12 mouse cellular contexts compared by ENCODE assay signal in genomic region chr4:127199406-127199805, GRCm38 (mm10). TPM values are rescaled to one million over a fixed set of nuclear protein-coding genes. Genes with fewer than 3 reads are reported as not detected.
A peak's percentile ranks its signal among the peaks of the same experiment; 100 is the strongest.
DNase-seq lines count a peak whose midpoint lies in the region; ATAC-seq and TF ChIP-seq lines count a peak whose summit lies in the region.
"Had no signal": no experiment of that assay in that cellular context is flagged by ENCODE, and none has a peak within 500 bp of the region (broad histone marks: within the 10 kb centered on the region; RNA-seq: fewer than 3 reads in every experiment).

No protein-coding gene starts in this region.

- WGBS in hindbrain, embryonic 11.5 days, result 50% methylated on average over 12 of the region's 12 CpGs
- 63% methylated on average over 12 of the region's 12 CpGs for WGBS in hindbrain, embryonic 14.5 days
- WGBS in spleen, adult 2 months, result 76% methylated on average over 12 of the region's 12 CpGs
- WGBS in stomach, postnatal 0 days, result 62% methylated on average over 12 of the region's 12 CpGs

- H3K4me1 ChIP-seq in hindbrain, embryonic 11.5 days (replicated peaks; ENCODE audit: control insufficient read depth, insufficient read depth, low read length), result peaks cover 3% of the 10 kb centered on the region; the same call in 1 of the 2 replicates
- H3K4me1 ChIP-seq in hindbrain, embryonic 14.5 days (replicated peaks; ENCODE audit: control insufficient read depth, insufficient read depth, low read length), result 0 out of 2 replicates have a peak, but pooled peaks cover 4% of the 10 kb centered on the region
- H3K4me1 ChIP-seq in spleen, adult 2 months (ENCODE audit: control insufficient read depth, insufficient read depth, insufficient read length), result no peaks in the 10 kb centered on the region
- no peaks in the 10 kb centered on the region for H3K4me1 ChIP-seq in stomach, postnatal 0 days (replicated peaks; ENCODE audit: control insufficient read depth, insufficient read depth)

- no peaks in the 10 kb centered on the region for H3K27me3 ChIP-seq in hindbrain, embryonic 11.5 days (ENCODE audit: control insufficient read depth, insufficient read depth, low read length)
- no peaks in the 10 kb centered on the region for H3K27me3 ChIP-seq in hindbrain, embryonic 14.5 days (ENCODE audit: control insufficient read depth, insufficient read depth, low read length)
- H3K27me3 ChIP-seq in spleen, adult 2 months (ENCODE audit: control insufficient read depth, insufficient read depth, low read length), result no peaks in the 10 kb centered on the region
- no peaks in the 10 kb centered on the region for H3K27me3 ChIP-seq in stomach, postnatal 0 days (ENCODE audit: control insufficient read depth, insufficient read depth, low read length)

- DNase-seq in hindbrain, embryonic 11.5 days (ENCODE audit: low spot score), result peak; percentile 16
- DNase-seq in hindbrain, embryonic 14.5 days (ENCODE audit: low spot score), result no peak
- DNase-seq in spleen, adult 2 months (ENCODE audit: low read depth in 1 of 2, low spot score in 2 of 2), result no peak
- no peak for DNase-seq in spleen, postnatal 36 days (ENCODE audit: low spot score in 2 of 2)
- peak; percentile 87 for DNase-seq in ZHBTc4 (ENCODE audit: low read depth, low spot score)
- DNase-seq in stomach, postnatal 0 days (ENCODE audit: low spot score), result no peak
- no peak for DNase-seq in urinary bladder, adult 2 months (ENCODE audit: low spot score)
- no peak for DNase-seq in ovary, adult 18-20 months (ENCODE audit: low spot score)
- DNase-seq: heart, postnatal 36 days had no signal

- no peak overlapping the region for H3K4me2 ChIP-seq in hindbrain, embryonic 11.5 days (replicated peaks; ENCODE audit: low read depth, low read length)
- H3K4me2 ChIP-seq in hindbrain, embryonic 14.5 days (replicated peaks), result no peak overlapping the region
- H3K4me2 ChIP-seq in stomach, postnatal 0 days (replicated peaks; ENCODE audit: low read depth), result no peak overlapping the region
- H3K4me2 ChIP-seq: embryonic facial prominence, embryonic 13.5 days; limb, embryonic 12.5 days had no signal

- 0 out of 2 replicates have a peak, but pooled peaks have one; percentile 17 for TF ChIP-seq CTCF in spleen, adult 2 months (IDR thresholded peaks at IDR 0.05; ENCODE audit: extremely low read depth, insufficient read depth, insufficient read length, insufficient replicate concordance)
- peak; percentile 47 for TF ChIP-seq CTCF in stomach, postnatal 0 days (IDR thresholded peaks at IDR 0.05; ENCODE audit: low read depth)

- no peaks in the 10 kb centered on the region for H3K9me3 ChIP-seq in hindbrain, embryonic 11.5 days (ENCODE audit: control insufficient read depth, low read length)
- no peaks in the 10 kb centered on the region for H3K9me3 ChIP-seq in hindbrain, embryonic 14.5 days (ENCODE audit: control insufficient read depth, low read length)
- H3K9me3 ChIP-seq in stomach, postnatal 0 days (ENCODE audit: control insufficient read depth, low read length), result no peaks in the 10 kb centered on the region
- H3K9me3 ChIP-seq: embryonic facial prominence, embryonic 13.5 days; limb, embryonic 12.5 days; midbrain, embryonic 10.5 days had no signal

- no peak overlapping the region for H3K4me3 ChIP-seq in hindbrain, embryonic 11.5 days (ENCODE audit: low read depth, low read length)
- H3K4me3 ChIP-seq in hindbrain, embryonic 14.5 days (replicated peaks; ENCODE audit: low read length), result no peak overlapping the region
- H3K4me3 ChIP-seq in spleen, adult 2 months (ENCODE audit: extremely low read depth, insufficient read depth, insufficient read length), result no peak overlapping the region
- no peak overlapping the region for H3K4me3 ChIP-seq in stomach, postnatal 0 days (ENCODE audit: low read depth, low read length)
- H3K4me3 ChIP-seq: embryonic facial prominence, embryonic 13.5 days; limb, embryonic 12.5 days; midbrain, embryonic 10.5 days had no signal

- no peaks in the 10 kb centered on the region for H3K36me3 ChIP-seq in hindbrain, embryonic 11.5 days (ENCODE audit: control insufficient read depth, insufficient read depth, low read length)
- H3K36me3 ChIP-seq in hindbrain, embryonic 14.5 days (replicated peaks; ENCODE audit: control insufficient read depth, insufficient read depth), result peaks cover 23% of the 10 kb centered on the region; the same call in 1 of the 2 replicates
- H3K36me3 ChIP-seq in spleen, adult 2 months (ENCODE audit: control insufficient read depth, insufficient read depth, low read length), result no peaks in the 10 kb centered on the region
- no peaks in the 10 kb centered on the region for H3K36me3 ChIP-seq in stomach, postnatal 0 days (ENCODE audit: control insufficient read depth, insufficient read depth, low read length)
- H3K36me3 ChIP-seq: embryonic facial prominence, embryonic 13.5 days; limb, embryonic 12.5 days had no signal

- no peak for TF ChIP-seq EP300 in stomach, postnatal 0 days (optimal IDR thresholded peaks at IDR 0.05)

- no peak overlapping the region for H3K9ac ChIP-seq in hindbrain, embryonic 11.5 days (ENCODE audit: low read depth, low read length)
- no peak overlapping the region for H3K9ac ChIP-seq in hindbrain, embryonic 14.5 days
- H3K9ac ChIP-seq in stomach, postnatal 0 days (ENCODE audit: low read length), result no peak overlapping the region
- H3K9ac ChIP-seq: embryonic facial prominence, embryonic 13.5 days; limb, embryonic 12.5 days had no signal

- ATAC-seq in hindbrain, embryonic 11.5 days (ENCODE audit: low FRiP score), result no peak
- no peak for ATAC-seq in hindbrain, embryonic 14.5 days (ENCODE audit: low FRiP score)
- ATAC-seq in stomach, postnatal 0 days (ENCODE audit: low FRiP score, low TSS enrichment), result peak; percentile 31; the same call in 1 of the 2 replicates

- no peak for TF ChIP-seq POLR2A in spleen, adult 2 months (IDR thresholded peaks at IDR 0.05; ENCODE audit: low read depth, low read length)

- no peak overlapping the region for H3K27ac ChIP-seq in hindbrain, embryonic 11.5 days (ENCODE audit: low read depth, low read length)
- no peak overlapping the region for H3K27ac ChIP-seq in hindbrain, embryonic 14.5 days
- no peak overlapping the region for H3K27ac ChIP-seq in spleen, adult 2 months (ENCODE audit: insufficient read depth, low read length)
- H3K27ac ChIP-seq in stomach, postnatal 0 days (replicated peaks), result no peak overlapping the region
- H3K27ac ChIP-seq: embryonic facial prominence, embryonic 13.5 days; limb, embryonic 12.5 days had no signal

RNA-seq across cellular contexts. Expression of gene Dlgap3, which starts 30.4 kb away (rescaled TPM):
- polyA plus RNA-seq in hindbrain, embryonic 11.5 days (2014; fragmentation: Nextera tagmentation; extraction: Ambion mirVana), result 6.7 and 7.1 TPM in 2 replicates
- 30.8 and 35.1 TPM in 2 replicates for polyA plus RNA-seq in hindbrain, embryonic 14.5 days (2014; fragmentation: Nextera tagmentation; extraction: Ambion mirVana)
- 0.85 and 1.1 TPM in 2 replicates for polyA plus RNA-seq in spleen, adult 2 months (2012; rRNA removed)
- 0.45 and 0.47 TPM in 2 replicates for polyA plus RNA-seq in stomach, postnatal 0 days (2015; fragmentation: Nextera tagmentation; extraction: Ambion mirVana)
- polyA plus RNA-seq in urinary bladder, adult 2 months (2012; rRNA removed), result 0.16 and 0.18 TPM in 2 replicates

RNA-seq across cellular contexts. Expression of gene Smim12, which starts 44.2 kb away (rescaled TPM):
- polyA plus RNA-seq in hindbrain, embryonic 11.5 days (2014; fragmentation: Nextera tagmentation; extraction: Ambion mirVana), result 59.3 and 59.7 TPM in 2 replicates
- polyA plus RNA-seq in hindbrain, embryonic 14.5 days (2014; fragmentation: Nextera tagmentation; extraction: Ambion mirVana), result 53.8 and 60.9 TPM in 2 replicates
- 19.3 and 28.6 TPM in 2 replicates for polyA plus RNA-seq in spleen, adult 2 months (2012; rRNA removed)
- 37.7 and 41.1 TPM in 2 replicates for polyA plus RNA-seq in stomach, postnatal 0 days (2015; fragmentation: Nextera tagmentation; extraction: Ambion mirVana)
- 49.8 and 54.0 TPM in 2 replicates for polyA plus RNA-seq in urinary bladder, adult 2 months (2012; rRNA removed)

Comparison
In these comparisons a context has a peak if more than half of its experiments do, and no peak if none do; other contexts are left out.
1. DNase-seq: peak in hindbrain, embryonic 11.5 days (single experiment) and ZHBTc4 (single experiment); none in hindbrain, embryonic 14.5 days (single experiment), spleen, adult 2 months (0 of 2), spleen, postnatal 36 days (0 of 2), stomach, postnatal 0 days (single experiment), urinary bladder, adult 2 months (single experiment) and ovary, adult 18-20 months (single experiment).